8 mouse cellular contexts compared by ENCODE assay signal in genomic region chr4:46201834-46202561, GRCm38 (mm10). TPM values are rescaled to one million over a fixed set of nuclear protein-coding genes. Genes with fewer than 3 reads are reported as not detected.
DNase-seq lines count a peak whose midpoint lies in the region; ATAC-seq lines count a peak whose summit lies in the region.

No protein-coding gene starts in this region.

- intact Hi-C loops in gastrocnemius, postnatal 36 days (cut with DNase I), result loop anchor here (10.0 kb wide), 1 partner anchor 173 kb away; no protein-coding TSS in a partner anchor

- DNase-seq in ovary, adult 18-20 months (ENCODE audit: low spot score), result peak; percentile 9
- no peak for DNase-seq in ovary, postnatal 10 days (ENCODE audit: low spot score)
- peak; percentile 87 for DNase-seq in embryo, embryonic 11 days
- peak; percentile 22 to 33 for DNase-seq in gastrocnemius, postnatal 36 days
- peak; percentile 37 to 48 for DNase-seq in left cerebral cortex, adult 8-10 months (ENCODE audit: low spot score in 2 of 2)
- peak; percentile 56 for DNase-seq in right cerebral cortex, postnatal 4 days

- ATAC-seq in inflammation-experienced regulatory T-cells, adult 6 months, result peak; percentile 85
- ATAC-seq in megakaryocyte progenitor cell, adult 5-6 weeks (replicated peaks; ENCODE audit: poor library complexity), result peak; percentile 92

RNA-seq across cellular contexts. Expression of gene Xpa, which starts 5.9 kb away (rescaled TPM):
- total RNA-seq in gastrocnemius, postnatal 36 days (2021), result 1 to 10 TPM; 6.4 to 6.7 TPM
- 10 to 100 TPM in 2 of 3 experiments, 1 to 10 TPM in 1; 9.2 to 19.6 (median 12.5) TPM for polyA plus RNA-seq in inflammation-experienced regulatory T-cells, adult 6 months (2017; shearing (Covaris generic))
- total RNA-seq in left cerebral cortex, adult 8-10 months (2022), result 10 to 100 TPM; 12.8 to 15.7 (median 14.2) TPM
- 32.8 and 48.7 TPM in 2 replicates for total RNA-seq in megakaryocyte progenitor cell, adult 5-6 weeks (2015)
- total RNA-seq in megakaryocyte progenitor cell, adult 5-6 weeks (2017), result 30.5 and 32.7 TPM in 2 replicates
